Mouse (Mus musculus): ENCODE measurements around the gene Ipo4.

Gene Ipo4

DNA sequence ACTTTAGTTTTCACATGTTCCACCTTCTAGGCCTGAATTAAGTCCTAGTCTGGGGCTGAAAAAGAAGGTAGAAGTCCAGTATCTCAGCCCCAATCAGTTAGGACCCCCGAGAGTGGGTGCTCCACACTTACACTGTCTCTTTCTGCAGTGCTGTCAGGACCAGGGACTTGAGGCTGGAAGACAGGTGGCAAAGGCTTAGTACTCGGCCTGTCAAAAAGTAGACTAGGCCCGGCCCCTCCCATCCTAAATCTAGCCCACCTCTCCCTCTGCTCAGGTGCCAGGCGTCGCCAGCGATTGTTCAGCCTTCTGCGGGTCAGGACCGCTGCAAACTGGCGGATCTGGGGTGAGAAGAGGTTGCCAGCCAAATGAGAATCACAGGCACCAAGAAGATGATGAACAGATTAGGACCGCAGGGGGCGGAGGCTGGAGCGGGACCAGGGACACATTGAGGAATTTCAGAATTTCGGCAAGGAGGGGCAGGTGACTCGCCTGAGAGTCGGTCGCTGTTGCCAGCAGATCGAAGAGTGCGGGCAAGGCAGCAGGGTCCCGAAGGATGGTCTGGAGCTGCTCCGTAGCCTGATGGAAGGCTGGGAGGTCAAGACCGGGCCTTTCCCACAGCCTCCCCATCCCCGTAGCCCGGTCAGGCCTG lies 759 bp downstream of the Ipo4 start:
- DNase-seq (ENCODE audit: low spot score in 2 of 2) = no peak

DNA sequence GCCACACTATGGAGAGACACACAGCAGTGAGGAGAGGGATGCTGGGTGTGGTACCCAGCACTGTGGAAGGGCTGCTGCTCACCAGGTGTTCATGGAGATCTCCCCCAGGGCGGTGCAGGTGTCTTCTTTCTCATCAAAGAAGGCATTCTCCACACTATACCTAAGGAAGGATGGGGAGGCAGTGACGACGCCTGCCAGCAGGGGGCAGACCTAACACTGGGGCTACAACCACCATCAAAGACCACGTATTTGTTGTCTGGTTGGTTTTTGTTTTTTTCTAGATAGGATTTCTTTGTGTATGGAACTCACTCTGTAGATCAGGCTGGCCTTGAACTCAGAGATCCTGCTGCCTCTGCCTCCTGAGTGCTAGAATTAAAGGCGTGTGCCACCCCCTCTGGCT lies 6.4 kb downstream of the Ipo4 start:
- DNase-seq (ENCODE audit: low spot score in 2 of 2) = peak; percentile 76 to 87

DNA sequence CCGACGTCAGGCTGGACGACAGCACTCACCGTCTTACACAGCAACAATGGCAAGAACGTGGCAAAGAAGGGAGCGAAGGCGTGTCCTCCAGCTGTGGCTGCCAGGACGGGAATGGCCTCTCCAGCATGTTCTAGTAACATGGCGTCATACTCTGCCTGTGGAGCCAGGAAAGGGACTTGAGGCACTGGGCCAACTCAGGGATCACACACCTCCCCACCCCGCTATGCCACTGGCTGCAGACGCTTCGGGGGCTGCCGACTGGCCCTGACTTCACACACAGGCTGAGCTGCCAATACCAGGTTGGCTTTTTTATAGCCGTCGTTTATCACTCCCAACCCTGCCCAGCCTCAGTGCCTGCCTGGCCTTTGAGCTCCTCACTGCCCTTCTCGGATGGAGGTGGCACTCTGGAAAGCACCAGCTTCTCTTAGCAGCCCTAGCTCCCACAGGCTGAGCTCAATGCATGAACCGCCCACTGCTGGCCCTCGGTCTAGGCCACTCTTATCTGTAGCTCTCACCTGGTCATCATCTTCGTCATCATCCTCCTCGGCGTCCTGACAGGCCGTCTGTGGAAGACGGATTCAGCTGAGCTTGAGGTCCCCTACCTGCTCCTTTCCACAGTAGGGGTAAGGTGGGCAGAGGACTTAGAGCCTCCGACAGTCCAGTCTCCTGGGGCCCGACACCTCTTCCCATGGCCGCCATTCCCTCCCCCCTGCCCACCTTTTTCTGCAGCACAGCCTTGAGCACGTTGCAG lies 7.5 kb downstream of the Ipo4 start:
- DNase-seq (ENCODE audit: low spot score in 2 of 2) = no peak

DNA sequence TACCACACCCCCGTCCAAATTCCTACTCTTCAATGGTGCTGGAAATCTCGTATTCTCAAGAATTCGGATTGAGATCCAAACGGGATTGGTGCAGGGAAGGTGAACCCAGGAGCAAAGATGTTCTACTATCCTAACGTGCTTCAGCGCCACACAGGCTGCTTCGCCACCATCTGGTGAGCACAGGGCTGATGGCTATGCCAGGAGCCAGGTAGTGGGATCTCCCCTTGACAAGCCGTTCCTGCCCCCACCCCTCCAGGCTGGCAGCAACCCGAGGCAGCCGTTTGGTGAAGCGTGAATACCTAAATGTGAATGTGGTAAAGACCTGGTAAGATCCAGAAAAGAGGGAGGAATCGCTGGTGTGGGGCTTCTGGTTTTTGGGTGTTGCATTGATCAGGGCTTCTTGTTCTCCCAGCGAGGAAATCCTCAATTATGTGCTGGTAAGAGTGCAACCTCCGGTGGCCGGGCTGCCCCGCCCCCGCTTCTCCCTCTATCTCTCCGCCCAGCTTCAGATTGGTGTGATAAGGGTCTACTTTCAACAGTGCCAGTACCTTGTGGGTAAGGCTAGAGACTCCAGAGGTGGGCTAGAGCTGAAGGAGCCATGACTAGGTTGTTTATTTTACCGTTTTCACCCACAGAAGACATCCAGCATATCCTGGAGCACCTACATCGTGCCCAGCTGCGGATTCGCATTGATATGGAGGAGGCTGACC lies 17.1 kb downstream of the Ipo4 start:
- DNase-seq (ENCODE audit: low spot score in 2 of 2) = peak; percentile 35 to 40

DNA sequence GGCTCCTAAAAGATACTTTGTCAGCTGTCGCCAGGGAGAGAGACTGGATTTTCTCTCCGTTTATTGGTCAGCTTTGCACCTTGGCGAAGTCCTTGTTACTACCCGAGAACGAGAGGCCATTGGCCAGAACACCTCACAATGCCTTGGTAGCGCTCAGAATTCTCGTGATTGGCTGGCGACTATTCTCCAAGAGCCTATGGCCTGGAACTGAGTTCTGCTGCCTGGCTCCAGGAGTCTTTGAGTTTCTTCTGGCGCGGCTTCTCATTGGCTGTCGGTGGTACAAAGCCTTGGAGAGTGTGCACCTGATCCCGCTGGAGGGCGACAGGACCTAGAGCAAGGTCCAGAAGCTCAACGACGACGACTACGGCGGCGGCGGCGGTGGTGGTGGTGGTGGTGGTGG lies 17.9 kb downstream of the Ipo4 start, which contains the start of gene Rec8:
TSS of gene Rec8 (plus strand) at position 216 of the 400 bp plus-strand sequence.
- peak in 1 of 2 experiments; percentile 35 for DNase-seq (ENCODE audit: low spot score in 2 of 2)

DNA sequence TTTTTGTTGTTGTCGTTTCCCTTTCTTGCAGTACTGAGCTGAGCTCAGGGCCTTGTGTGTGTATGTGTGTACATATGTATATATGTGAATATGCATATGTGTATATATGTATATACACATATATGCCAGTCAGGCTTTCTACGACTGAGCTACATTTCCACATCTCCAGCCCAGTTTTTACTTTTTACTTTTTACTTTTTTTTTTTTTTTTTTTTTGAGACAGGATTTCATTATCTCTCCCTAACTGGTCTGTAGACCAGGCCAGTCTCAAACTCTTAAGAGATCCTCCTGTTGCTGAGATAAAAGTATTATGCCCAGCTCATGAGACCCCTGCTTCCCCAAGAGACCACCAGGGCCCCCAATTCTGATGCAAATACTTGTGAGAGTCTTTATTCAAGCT lies 18.9 kb downstream of the Ipo4 start:
- DNase-seq (ENCODE audit: low spot score in 2 of 2) = no peak

DNA sequence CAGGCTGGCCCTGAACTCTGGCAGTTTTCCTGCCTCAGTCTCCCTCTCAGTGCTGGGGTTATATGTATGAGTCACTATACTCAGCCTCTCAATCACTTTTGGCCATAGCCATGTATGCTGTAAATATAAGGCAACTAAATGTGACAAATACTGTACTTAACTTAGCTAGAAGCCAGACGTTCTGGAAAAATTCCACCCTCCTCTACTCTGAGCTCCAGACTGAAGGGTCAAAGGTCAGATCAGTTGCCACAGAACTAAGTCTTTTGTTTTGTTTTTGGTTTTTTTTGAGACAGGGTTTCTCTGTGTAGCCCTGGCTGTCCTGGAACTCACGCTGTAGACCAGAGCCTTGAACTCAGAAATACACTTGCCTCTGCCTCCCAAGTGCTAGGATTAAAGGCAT lies 19.9 kb downstream of the Ipo4 start:
- DNase-seq (ENCODE audit: low spot score in 2 of 2) = no peak

DNA sequence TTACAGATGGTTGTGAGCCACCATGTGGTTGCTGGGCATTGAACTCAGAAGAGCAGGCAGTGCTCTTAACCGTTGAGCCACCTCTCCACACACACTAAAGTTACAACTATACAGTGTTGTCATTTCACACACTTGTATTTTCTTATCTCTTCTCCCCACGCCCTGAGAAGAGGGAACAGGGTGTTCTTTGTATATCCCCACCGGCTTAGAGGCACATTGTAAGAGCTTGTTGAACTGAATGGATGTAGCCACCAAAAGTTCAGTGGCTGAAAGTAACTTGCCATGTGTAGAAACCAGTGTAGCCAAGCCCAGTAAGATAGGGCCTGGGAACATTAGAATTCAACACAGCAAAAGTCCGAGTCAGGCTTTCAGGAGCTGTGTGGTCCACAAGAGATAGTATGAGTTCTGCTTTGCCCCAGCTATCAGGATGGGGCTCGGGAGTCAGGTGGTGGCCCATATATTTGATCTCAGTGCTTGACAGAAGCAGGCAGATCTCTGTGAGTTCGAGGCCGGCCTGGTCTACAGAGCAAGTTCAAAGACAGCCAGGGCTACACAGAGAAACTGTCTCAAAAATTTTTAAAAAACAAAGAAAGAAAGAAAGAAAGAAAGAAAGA lies 21.1 kb downstream of the Ipo4 start:
- peak in 1 of 2 experiments; percentile 27 for DNase-seq (ENCODE audit: low spot score in 2 of 2)

DNA sequence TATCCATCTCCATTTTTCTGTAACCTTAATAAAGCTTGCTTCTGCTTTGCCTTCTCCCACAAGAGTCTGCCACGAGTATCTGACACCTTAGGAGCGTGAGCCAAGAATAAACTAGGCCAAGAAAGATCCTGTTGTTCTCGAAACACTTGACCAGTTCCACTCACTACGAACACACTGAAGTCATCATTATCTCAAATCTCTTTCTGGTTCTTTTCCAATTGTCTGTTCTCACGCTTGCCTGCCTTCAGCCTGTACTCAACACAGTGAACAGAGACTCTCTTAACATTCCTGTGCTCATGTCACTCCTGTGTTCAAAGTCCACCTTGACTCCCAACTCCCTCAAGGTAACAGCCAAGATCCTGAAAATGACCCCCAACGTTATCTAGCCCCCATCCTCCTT lies 22.4 kb downstream of the Ipo4 start:
- DNase-seq (ENCODE audit: low spot score in 2 of 2) = no peak

DNA sequence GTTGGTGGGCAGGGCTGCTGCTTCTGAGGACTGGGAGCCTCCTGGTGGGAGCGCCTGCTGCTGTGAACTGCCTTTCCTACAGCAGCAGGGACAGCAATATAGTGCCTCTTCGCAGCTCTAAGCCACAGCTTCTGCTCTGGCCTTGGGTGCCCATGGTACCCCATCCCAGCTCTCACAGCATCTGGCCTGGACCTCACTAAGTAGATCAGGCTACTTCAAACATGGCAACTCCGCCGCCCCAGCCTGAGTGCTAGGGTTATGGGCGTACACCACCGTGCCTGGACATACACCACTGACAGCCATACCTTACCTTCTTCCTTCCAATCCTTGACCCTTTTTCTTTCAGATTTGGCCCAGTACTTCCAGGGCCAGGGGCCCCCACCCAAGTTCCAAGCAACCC lies 27.4 kb downstream of the Ipo4 start:
- no peak for DNase-seq (ENCODE audit: low spot score in 2 of 2)

DNA sequence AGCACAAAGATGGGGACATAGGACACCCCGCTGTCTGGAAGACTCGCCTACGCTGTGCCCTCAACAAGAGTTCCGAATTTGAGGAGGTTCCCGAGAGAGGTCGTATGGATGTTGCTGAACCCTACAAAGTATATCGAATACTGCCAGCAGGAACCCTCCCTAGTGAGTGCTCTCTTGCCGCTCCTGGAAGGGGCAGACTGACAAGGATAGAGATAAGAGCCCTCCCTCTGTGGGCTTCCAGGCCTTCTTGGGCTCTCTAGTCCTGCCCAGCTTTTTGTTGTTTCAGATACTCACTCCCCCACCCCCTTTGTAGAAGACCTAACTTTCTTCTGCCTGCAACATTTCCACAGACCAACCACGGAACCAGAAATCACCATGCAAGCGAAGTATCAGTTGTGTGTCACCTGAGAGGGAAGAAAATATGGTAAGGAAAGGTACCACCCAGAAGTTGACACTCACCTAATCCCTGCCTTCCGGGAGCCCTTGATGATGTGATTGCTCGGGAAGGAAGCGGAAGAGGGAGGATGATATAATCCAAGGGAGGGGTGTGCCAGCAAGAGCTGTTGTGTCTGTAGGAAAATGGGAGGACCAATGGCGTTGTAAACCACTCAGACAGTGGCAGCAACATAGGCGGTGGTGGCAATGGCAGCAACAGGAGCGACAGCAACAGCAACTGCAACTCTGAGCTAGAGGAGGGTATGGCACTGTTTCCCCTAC lies 29.9 kb downstream of the Ipo4 start:
- DNase-seq (ENCODE audit: low spot score in 2 of 2) = no peak

DNA sequence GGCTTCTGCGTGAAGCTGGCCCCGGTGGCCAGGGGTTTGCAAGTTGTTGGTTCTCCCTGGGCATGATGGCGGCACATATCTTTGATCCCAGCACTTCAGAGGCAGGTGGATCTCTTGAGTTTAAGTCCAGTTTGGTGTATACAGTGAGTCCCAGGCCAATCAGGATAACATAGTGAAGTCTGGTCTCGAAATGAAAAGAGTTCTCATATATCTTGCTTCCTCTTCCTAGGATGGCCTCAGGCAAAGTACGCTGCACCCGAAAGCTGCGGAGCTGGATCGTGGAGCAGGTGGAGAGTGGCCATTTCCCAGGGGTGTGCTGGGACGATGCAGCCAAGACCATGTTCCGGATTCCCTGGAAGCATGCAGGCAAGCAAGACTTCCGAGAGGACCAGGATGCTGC lies 30.9 kb downstream of the Ipo4 start:
- no peak for DNase-seq (ENCODE audit: low spot score in 2 of 2)

DNA sequence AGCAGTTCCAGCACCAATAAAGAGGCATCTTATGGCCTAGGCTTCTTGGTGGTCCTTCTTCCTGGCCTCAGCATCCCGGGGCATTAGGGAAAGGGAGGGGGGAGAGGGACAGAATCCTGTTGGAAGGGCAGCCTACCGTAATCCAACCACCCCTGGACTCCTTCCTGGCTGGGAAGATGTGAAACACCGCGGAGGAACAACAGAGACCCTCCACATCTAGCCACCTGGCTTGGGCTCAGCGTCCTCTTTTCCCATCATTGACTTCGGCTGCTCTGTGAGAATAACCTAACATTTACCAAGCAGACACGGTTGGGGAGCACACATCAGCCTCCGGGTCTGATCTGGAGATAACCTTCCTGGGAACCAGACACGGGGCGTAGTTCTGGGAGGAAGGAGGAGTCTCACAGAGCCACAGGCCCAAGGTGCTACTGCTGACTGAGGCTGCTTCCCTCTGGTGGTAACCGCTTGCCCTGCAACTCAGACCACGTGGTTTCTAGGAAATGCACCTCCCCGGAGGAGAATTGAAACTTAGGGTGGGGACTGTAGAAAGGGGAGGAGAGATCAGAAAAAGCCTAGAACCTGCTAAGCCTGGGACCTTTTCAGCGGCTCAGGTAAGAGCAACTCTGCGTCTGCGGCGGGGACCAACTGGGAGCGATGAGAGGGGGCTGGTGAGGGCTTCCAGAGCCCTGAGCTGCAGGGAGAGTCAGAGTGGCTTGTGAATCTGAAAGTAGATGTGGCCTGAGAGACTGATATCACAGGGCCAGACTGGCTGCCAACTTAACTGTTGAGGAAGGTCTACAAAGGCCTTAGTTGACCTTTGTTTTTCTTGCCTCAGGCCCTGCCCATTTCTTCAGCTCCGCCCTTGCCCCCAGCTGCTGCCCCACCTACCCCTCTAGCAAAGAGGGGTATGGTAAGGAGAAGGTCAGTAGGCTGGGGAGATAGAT lies 31.9 kb downstream of the Ipo4 start:
- DNase-seq (ENCODE audit: low spot score in 2 of 2) = peak; percentile 90 to 93

DNA sequence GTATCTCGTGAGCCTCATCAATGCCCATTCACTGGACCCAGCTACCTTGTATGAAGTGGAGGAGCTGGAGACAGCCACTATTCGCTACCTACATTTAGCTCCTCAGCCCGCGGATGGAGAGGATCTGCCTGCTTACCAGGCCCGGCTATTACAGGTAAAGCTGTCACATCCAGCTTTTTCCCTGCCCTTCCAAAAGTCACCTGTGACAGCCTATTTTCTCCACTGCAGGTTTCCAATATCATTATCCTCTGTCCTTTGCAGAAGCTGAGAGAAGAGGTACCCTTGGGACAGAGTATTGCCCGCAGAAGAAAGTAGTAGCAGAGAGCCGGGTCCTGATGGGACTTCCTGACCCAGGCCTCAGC lies 32.5 kb downstream of the Ipo4 start, which contains the start of gene Irf9:
TSS of gene Irf9 (plus strand) at position 301 of the 362 bp plus-strand sequence.
- no peak for DNase-seq (ENCODE audit: low spot score in 2 of 2)

DNA sequence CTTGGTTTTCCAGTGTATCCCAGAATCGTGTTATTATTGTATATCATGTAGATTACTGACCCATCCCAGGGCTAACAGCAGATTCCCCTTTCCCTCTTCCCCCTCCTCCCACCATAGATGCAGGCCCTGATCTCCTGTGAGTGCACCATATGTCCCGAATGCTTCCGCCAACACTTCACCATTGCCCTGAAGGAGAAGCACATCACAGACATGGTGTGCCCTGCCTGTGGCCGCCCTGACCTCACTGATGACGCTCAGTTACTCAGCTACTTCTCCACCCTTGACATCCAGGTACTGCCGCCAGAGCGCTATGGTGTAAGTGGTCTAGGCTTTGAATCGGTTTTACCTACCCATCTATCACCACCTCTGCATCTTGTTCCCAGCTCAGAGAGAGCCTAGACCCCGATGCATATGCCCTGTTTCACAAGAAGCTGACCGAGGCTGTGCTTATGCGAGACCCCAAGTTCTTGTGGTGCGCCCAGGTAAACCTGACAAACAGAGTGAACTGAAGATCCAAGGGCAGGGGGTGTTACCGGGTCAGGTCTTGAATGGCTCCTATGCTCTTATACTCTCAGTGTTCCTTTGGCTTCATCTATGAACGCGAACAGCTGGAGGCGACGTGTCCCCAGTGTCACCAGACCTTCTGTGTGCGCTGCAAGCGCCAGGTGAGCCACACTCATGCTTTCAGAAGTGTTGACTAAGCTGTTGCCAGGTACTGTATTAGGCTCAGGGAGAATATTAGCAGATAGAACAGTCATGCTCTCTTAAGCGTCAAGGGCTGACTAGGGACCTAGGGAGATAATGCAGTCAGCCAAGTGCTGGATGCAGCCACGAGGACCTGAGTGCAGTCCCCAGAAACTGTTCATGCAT lies 37.0 kb downstream of the Ipo4 start:
- no peak for DNase-seq (ENCODE audit: low spot score in 2 of 2)

DNA sequence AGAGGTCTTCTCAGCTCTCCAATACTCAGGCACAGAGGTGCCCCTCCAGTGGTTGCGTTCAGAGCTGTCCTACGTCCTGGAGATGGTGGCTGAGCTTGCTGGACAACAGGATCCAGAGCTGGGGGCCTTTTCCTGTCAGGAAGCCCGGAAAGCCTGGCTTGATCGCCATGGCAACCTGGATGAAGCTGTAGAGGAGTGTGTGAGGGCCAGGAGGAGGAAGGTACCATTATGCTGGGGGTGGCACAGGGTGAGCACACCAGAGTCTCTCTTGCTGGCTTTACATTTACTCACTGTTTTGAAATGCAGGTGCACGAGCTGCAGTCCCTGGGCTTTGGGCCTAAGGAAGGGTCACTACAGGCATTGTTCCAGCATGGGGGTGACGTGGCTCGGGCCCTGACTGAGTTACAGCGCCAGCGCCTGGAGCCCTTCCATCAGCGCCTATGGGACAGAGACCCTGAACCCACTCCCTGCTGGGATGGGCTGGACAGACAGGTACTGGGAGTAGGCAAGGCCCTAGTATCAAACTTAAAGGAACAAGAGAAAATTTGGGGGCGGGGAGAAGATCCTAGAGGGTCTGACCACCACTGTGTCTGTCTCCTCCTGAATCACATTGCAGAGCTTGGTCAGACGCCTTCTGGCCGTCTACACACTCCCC lies 39.6 kb downstream of the Ipo4 start:
- DNase-seq (ENCODE audit: low spot score in 2 of 2) = no peak

DNA sequence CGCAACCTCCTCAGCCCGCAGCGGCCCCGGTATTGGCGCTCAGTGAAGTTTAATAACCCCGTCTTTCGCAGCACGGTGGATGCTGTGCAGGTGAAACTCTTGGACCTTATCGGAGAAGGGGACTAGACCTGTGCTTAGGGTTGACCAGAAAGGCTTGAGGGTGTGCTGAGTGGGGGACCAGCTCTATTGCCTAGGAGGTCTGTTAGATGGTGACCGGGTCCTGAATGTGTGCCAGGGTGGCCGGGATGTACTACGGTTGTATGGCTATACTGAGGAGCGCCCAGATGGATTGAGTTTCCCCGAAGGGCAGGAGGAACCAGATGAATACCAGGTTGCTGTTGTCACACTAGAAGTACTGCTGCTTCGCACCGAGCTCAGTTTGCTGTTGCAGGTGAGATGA lies 43.5 kb downstream of the Ipo4 start:
- DNase-seq (ENCODE audit: low spot score in 2 of 2) = peak in 1 of 2 experiments; percentile 40

DNA sequence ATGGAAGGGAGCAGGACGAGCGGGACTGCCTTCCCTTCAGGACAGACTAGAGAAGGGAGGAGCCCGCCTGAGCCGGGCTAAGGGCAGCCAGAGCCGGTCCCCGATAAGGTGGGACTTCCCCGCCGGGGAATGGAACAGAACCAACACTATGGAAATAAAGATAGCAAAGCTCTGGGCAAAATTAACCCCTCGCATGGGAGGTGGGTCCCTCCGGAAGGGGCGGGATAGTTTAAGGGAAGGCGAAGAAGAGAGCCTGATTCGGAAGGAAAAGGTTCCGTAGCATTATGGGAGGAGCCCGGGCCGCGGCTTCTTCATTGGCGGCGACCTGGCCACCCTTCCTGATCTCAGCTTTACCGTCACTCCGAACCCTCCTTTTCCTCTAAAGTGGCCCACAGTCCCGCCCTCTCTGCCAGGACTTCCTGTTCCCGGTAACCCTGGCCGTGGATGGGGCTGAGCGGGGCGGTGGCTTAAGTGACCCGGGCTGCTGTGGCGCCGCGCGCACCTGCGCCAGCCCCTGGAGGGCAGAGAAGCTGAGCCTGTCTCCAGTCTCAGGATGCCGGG lies 44.3 kb downstream of the Ipo4 start, which contains the start of gene Rnf31:
TSS of gene Rnf31 (plus strand) at position 378 of the 561 bp plus-strand sequence.
- DNase-seq (ENCODE audit: low spot score in 2 of 2) = peak; percentile 88 to 91
